Mouse (Mus musculus) midbrain, postnatal 0 days (tissue): Measurements from ENCODE around the gene Olfr317. TPM values are rescaled to one million over a fixed set of nuclear protein-coding genes. Genes with fewer than 3 reads are reported as not detected.

ENCODE experiments used
- ATAC-seq: fragments of 200-750 bp; cut with Nextera tagmentation; 2 replicates; pipeline ENCODE4 v1.8.0; 2017; ENCODE audit warnings: moderate number of reproducible peaks, mild to moderate bottlenecking, moderate TSS enrichment, moderate library complexity; ENCODE audit not compliant: low FRiP score
- DNase-seq: peaks from one replicate; pipeline ENCODE4 v3.0.0-alpha.2; 2015; ENCODE audit warnings: low spot score
- H3K27ac ChIP-seq: fragments of 300-500 bp; sonication (generic); 2 replicates; pipeline ENCODE4 v1.5.1; 2014; ENCODE audit warnings: low read depth, mild to moderate bottlenecking, low read length, mixed read lengths
- H3K27me3 ChIP-seq: fragments of 300-500 bp; sonication (generic); 2 replicates; pipeline ENCODE4 v1.6.1; 2014; ENCODE audit warnings: low read length, control low read depth, mixed read lengths; ENCODE audit not compliant: insufficient read depth
- H3K36me3 ChIP-seq: fragments of 300-500 bp; sonication (generic); 2 replicates; pipeline ENCODE4 v1.6.1; 2014; ENCODE audit warnings: low read length, control low read depth, mixed read lengths; ENCODE audit not compliant: insufficient read depth
- H3K4me1 ChIP-seq: fragments of 300-500 bp; sonication (generic); 2 replicates; pipeline ENCODE4 v1.6.1; 2014; ENCODE audit warnings: mild to moderate bottlenecking, control low read depth, antibody characterized with exemption, low read length, mixed read lengths; ENCODE audit not compliant: insufficient read depth
- H3K4me2 ChIP-seq: fragments of 300-500 bp; sonication (generic); 2 replicates; pipeline ENCODE4 v1.6.1; 2014; ENCODE audit warnings: low read depth, mild to moderate bottlenecking, low read length, mixed read lengths; ENCODE audit not compliant: poor library complexity, severe bottlenecking
- H3K4me3 ChIP-seq: fragments of 300-500 bp; sonication (generic); 2 replicates; pipeline ENCODE4 v1.5.1; 2014; ENCODE audit warnings: low read depth, mild to moderate bottlenecking, low read length, moderate library complexity
- H3K9ac ChIP-seq: fragments of 300-500 bp; sonication (generic); replicated peaks from 2 replicates; pipeline ENCODE4 v1.6.1; 2014; ENCODE audit warnings: mild to moderate bottlenecking, low read length, moderate library complexity, mixed read lengths; ENCODE audit not compliant: poor library complexity, severe bottlenecking
- H3K9me3 ChIP-seq: fragments of 300-500 bp; sonication (generic); 2 replicates; pipeline ENCODE4 v1.6.1; 2016; ENCODE audit warnings: low read length, control low read depth
- CTCF ChIP-seq: IDR thresholded peaks from 2 replicates; pipeline ENCODE4 v1.5.1; 2016; ENCODE audit warnings: antibody characterized with exemption, mild to moderate bottlenecking
- WGBS: fragments of 180-500 bp; shearing (Covaris S2); extraction: QIAGEN DNeasy Blood & Tissue Kit; methylation state at CpG from one replicate; pipeline ENCODE4 v1.1.7; 2014; 5-methylcytosine and 5-hydroxymethylcytosine counted together
- polyA plus RNA-seq: library from polyadenylated mRNA; unstranded; fragments of >200 nt; fragmentation: Nextera tagmentation; extraction: Ambion mirVana; gene quantifications from 2 replicates; pipeline ENCODE4 v1.2.1, GENCODE M21; 2015
- total RNA-seq: library from RNA; depleted of rRNA; stranded (reverse); fragments of >200 nt; gene quantifications from 2 replicates; pipeline ENCODE4 v1.2.3, GENCODE M21; 2014; rRNA removed

The Olfr317 gene
- total and polyA plus RNA-seq, 2 experiments from 2014 or later, result 0.11 to 0.12 TPM

DNA sequence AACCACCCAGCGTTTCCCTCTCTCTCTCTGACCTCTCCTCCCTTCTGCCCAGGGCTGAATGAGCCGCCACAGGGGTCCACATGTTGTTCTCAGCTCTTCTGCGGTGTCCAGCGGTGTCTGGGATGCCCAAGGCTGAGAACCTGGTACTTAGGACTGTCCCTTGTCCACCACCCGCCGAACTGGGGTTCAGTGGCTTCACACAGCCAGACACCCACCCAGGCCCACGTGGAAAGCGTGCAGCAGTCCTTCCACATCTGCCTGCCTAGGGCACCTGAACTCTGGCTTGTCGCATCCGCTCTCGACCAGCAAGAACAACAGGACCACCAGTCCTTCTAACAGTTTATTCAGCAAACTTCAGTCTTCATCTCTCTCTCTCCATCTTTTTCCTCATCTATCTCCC lies 29.9 kb downstream of the Olfr317 start:
- Histone ChIP-seq H3K27ac (no peak overlapping the region), H3K27me3 (no peaks in the 10 kb centered on the region), H3K4me2 (no peak overlapping the region), H3K4me3 (no peak overlapping the region), H3K9ac (no peak overlapping the region), H3K4me1 (no peaks in the 10 kb centered on the region), H3K36me3 (no peaks in the 10 kb centered on the region), H3K9me3 (no peaks in the 10 kb centered on the region)
- TF ChIP-seq CTCF, result no peak
- no peak for ATAC-seq
- no peak for DNase-seq
- 81% methylated on average over 11 of the region's 11 CpGs for WGBS

- Histone ChIP-seq H3K27ac (no peak within 1 kb of the TSS), H3K9ac (no peak within 1 kb of the TSS), H3K4me2 (no peak within 1 kb of the TSS), H3K4me1 (no peaks in the 10 kb centered on the region), H3K9me3 (no peaks in the 10 kb centered on the region; the same call in 1 of the 2 replicates), H3K27me3 (no peaks in the 10 kb centered on the region), H3K36me3 (no peaks in the 10 kb centered on the region), H3K4me3 (no peak within 1 kb of the TSS)
- ATAC-seq (no peak), DNase-seq (no peak)
- 83% methylated on average over 3 of the region's 3 CpGs for WGBS
- TF ChIP-seq CTCF, result no peak
Measured at GRCm38 (mm10) chr11:58698862-58699261, 40.1 kb downstream of the Olfr317 start, which contains the start of gene Olfr319. Olfr319 (plus strand) TSS chr11:58699162.

Other genes starting within 250 kb of the Olfr317 start
Only the 30 nearest of the 31 such genes appear.
- not detected in 2 replicates for gene Olfr331, start 236.6 kb downstream of the Olfr317 start, total RNA-seq
- gene Olfr331, start 236.6 kb downstream of the Olfr317 start, polyA plus RNA-seq, result not detected in 2 replicates
- gene Olfr330, start 204.4 kb downstream of the Olfr317 start, total RNA-seq, result not detected in 2 replicates
- gene Olfr330, start 204.4 kb downstream of the Olfr317 start, polyA plus RNA-seq, result not detected in 2 replicates
- not detected in 2 replicates for gene Olfr329-ps, start 192.8 kb downstream of the Olfr317 start, total RNA-seq
- gene Olfr329-ps, start 192.8 kb downstream of the Olfr317 start, polyA plus RNA-seq, result not detected in 2 replicates
- gene Olfr328, start 183.6 kb downstream of the Olfr317 start, total RNA-seq, result not detected in 2 replicates
- not detected in 2 replicates for gene Olfr328, start 183.6 kb downstream of the Olfr317 start, polyA plus RNA-seq
- not detected in 2 replicates for gene Olfr224, start 168.7 kb downstream of the Olfr317 start, total RNA-seq
- not detected in 2 replicates for gene Olfr224, start 168.7 kb downstream of the Olfr317 start, polyA plus RNA-seq
- not detected in 2 replicates for gene Olfr325, start 161.5 kb downstream of the Olfr317 start, total RNA-seq
- not detected in 2 replicates for gene Olfr325, start 161.5 kb downstream of the Olfr317 start, polyA plus RNA-seq
- gene Olfr324, start 144.1 kb downstream of the Olfr317 start, total RNA-seq, result 0.28 and 0.49 TPM in 2 replicates
- gene Olfr324, start 144.1 kb downstream of the Olfr317 start, polyA plus RNA-seq, result 0.04 and 0.05 TPM in 2 replicates
- gene 2210407C18Rik, start 123.1 kb downstream of the Olfr317 start, total RNA-seq, result not detected in 2 replicates
- not detected in 2 replicates for gene 2210407C18Rik, start 123.1 kb downstream of the Olfr317 start, polyA plus RNA-seq
- gene Olfr323, start 108.7 kb downstream of the Olfr317 start, total RNA-seq, result 0.16 TPM in 1 of 2 replicates, not detected in the other
- not detected in 2 replicates for gene Olfr323, start 108.7 kb downstream of the Olfr317 start, polyA plus RNA-seq
- gene Trim58, start 98.7 kb downstream of the Olfr317 start, total RNA-seq, result 0.22 and 0.76 TPM in 2 replicates
- 0.20 and 0.38 TPM in 2 replicates for gene Trim58, start 98.7 kb downstream of the Olfr317 start, polyA plus RNA-seq
- not detected in 2 replicates for gene Olfr322, start 80.4 kb downstream of the Olfr317 start, total RNA-seq
- gene Olfr322, start 80.4 kb downstream of the Olfr317 start, polyA plus RNA-seq, result not detected in 2 replicates
- not detected in 2 replicates for gene Olfr320, start 58.1 kb downstream of the Olfr317 start, total RNA-seq
- gene Olfr320, start 58.1 kb downstream of the Olfr317 start, polyA plus RNA-seq, result not detected in 2 replicates
- not detected in 2 replicates for gene Olfr319, start 40.0 kb downstream of the Olfr317 start, total RNA-seq
- gene Olfr319, start 40.0 kb downstream of the Olfr317 start, polyA plus RNA-seq, result not detected in 2 replicates
- not detected in 2 replicates for gene Olfr318, start 15.2 kb downstream of the Olfr317 start, total RNA-seq
- not detected in 2 replicates for gene Olfr318, start 15.2 kb downstream of the Olfr317 start, polyA plus RNA-seq
- gene Olfr316, start 13.5 kb upstream of the Olfr317 start, total RNA-seq, result not detected in 2 replicates
- gene Olfr316, start 13.5 kb upstream of the Olfr317 start, polyA plus RNA-seq, result not detected in 2 replicates
- gene Olfr315, start 34.0 kb upstream of the Olfr317 start, total RNA-seq, result not detected in 2 replicates
- not detected in 2 replicates for gene Olfr315, start 34.0 kb upstream of the Olfr317 start, polyA plus RNA-seq
- not detected in 2 replicates for gene Olfr314, start 43.7 kb upstream of the Olfr317 start, total RNA-seq
- not detected in 2 replicates for gene Olfr314, start 43.7 kb upstream of the Olfr317 start, polyA plus RNA-seq
- gene Fam183b, start 62.7 kb upstream of the Olfr317 start, total RNA-seq, result 2.6 and 3.1 TPM in 2 replicates
- gene Fam183b, start 62.7 kb upstream of the Olfr317 start, polyA plus RNA-seq, result 17.3 and 17.7 TPM in 2 replicates
- gene Olfr313, start 75.8 kb upstream of the Olfr317 start, total RNA-seq, result not detected in 2 replicates
- gene Olfr313, start 75.8 kb upstream of the Olfr317 start, polyA plus RNA-seq, result not detected in 2 replicates
- gene Olfr312, start 90.0 kb upstream of the Olfr317 start, total RNA-seq, result not detected in 2 replicates
- gene Olfr312, start 90.0 kb upstream of the Olfr317 start, polyA plus RNA-seq, result not detected in 2 replicates
- gene Olfr311, start 100.0 kb upstream of the Olfr317 start, total RNA-seq, result not detected in 2 replicates
- gene Olfr311, start 100.0 kb upstream of the Olfr317 start, polyA plus RNA-seq, result not detected in 2 replicates
- gene Gm12258, start 107.9 kb upstream of the Olfr317 start, total RNA-seq, result 13.6 and 20.2 TPM in 2 replicates
- gene Gm12258, start 107.9 kb upstream of the Olfr317 start, polyA plus RNA-seq, result 10.5 and 13.5 TPM in 2 replicates
- 10.1 and 14.9 TPM in 2 replicates for gene 2810021J22Rik, start 128.0 kb upstream of the Olfr317 start, total RNA-seq
- 6.8 and 7.4 TPM in 2 replicates for gene 2810021J22Rik, start 128.0 kb upstream of the Olfr317 start, polyA plus RNA-seq
- 9.1 and 9.5 TPM in 2 replicates for gene Zfp39, start 165.0 kb upstream of the Olfr317 start, total RNA-seq
- 5.3 and 7.5 TPM in 2 replicates for gene Zfp39, start 165.0 kb upstream of the Olfr317 start, polyA plus RNA-seq
- 0.16 and 0.24 TPM in 2 replicates for gene Btnl10, start 178.7 kb upstream of the Olfr317 start, total RNA-seq
- not detected in 2 replicates for gene Btnl10, start 178.7 kb upstream of the Olfr317 start, polyA plus RNA-seq
- 925 and 964 TPM in 2 replicates for gene Rnf187, start 199.7 kb upstream of the Olfr317 start, total RNA-seq
- gene Rnf187, start 199.7 kb upstream of the Olfr317 start, polyA plus RNA-seq, result 700 and 703 TPM in 2 replicates
- 552 and 1,117 TPM in 2 replicates for gene Hist3h2ba, start 209.7 kb upstream of the Olfr317 start, total RNA-seq
- 114 and 126 TPM in 2 replicates for gene Hist3h2ba, start 209.7 kb upstream of the Olfr317 start, polyA plus RNA-seq
- 163 and 242 TPM in 2 replicates for gene Hist3h2a, start 215.5 kb upstream of the Olfr317 start, total RNA-seq
- 42.0 and 46.2 TPM in 2 replicates for gene Hist3h2a, start 215.5 kb upstream of the Olfr317 start, polyA plus RNA-seq
- gene Trim17, start 215.5 kb upstream of the Olfr317 start, total RNA-seq, result 2.2 and 6.2 TPM in 2 replicates
- gene Trim17, start 215.5 kb upstream of the Olfr317 start, polyA plus RNA-seq, result 0.67 and 0.72 TPM in 2 replicates
- gene Trim11, start 238.9 kb upstream of the Olfr317 start, total RNA-seq, result 23.7 and 27.8 TPM in 2 replicates
- 15.2 and 16.5 TPM in 2 replicates for gene Trim11, start 238.9 kb upstream of the Olfr317 start, polyA plus RNA-seq